Comparison of ENCODE assay signal across 20 mouse cellular contexts in genomic region chr12:117664644-117665043, GRCm38 (mm10).
DNase-seq lines count a peak whose midpoint lies in the region; ATAC-seq and TF ChIP-seq lines count a peak whose summit lies in the region.
"Had no signal": no experiment of that assay in that cellular context is flagged by ENCODE, and none has a peak within 500 bp of the region (broad histone marks: within the 10 kb centered on the region; RNA-seq: fewer than 3 reads in every experiment).

No protein-coding gene starts in this region.

- no peak overlapping the region for H3K9ac ChIP-seq in kidney, embryonic 16.5 days (replicated peaks; ENCODE audit: low read length)
- H3K9ac ChIP-seq: embryonic facial prominence, embryonic 12.5 days; hindbrain, embryonic 12.5 days; liver, embryonic 12.5 days; stomach, embryonic 15.5 days had no signal

- H3K27ac ChIP-seq in gastrocnemius, adult 2 months: peak overlapping the region; percentile 74
- H3K27ac ChIP-seq in kidney, embryonic 16.5 days (ENCODE audit: low read length): 0 out of 2 replicates have a peak overlapping the region, but pooled peaks have one; percentile 38
- H3K27ac ChIP-seq in brown adipose tissue, adult 24 weeks (replicated peaks; ENCODE audit: low read depth, low read length): peak overlapping the region; percentile 87
- H3K27ac ChIP-seq: embryonic facial prominence, embryonic 12.5 days; heart, embryonic 10.5 days; hindbrain, embryonic 12.5 days; liver, embryonic 12.5 days; stomach, embryonic 15.5 days had no signal

- H3K9me3 ChIP-seq in kidney, embryonic 16.5 days (ENCODE audit: low read length): no peaks in the 10 kb centered on the region
- H3K9me3 ChIP-seq: embryonic facial prominence, embryonic 12.5 days; heart, embryonic 10.5 days; hindbrain, embryonic 12.5 days; liver, embryonic 12.5 days; stomach, embryonic 15.5 days had no signal

- no peak overlapping the region for H3K4me2 ChIP-seq in kidney, embryonic 16.5 days (replicated peaks; ENCODE audit: low read depth, low read length)
- H3K4me2 ChIP-seq: embryonic facial prominence, embryonic 12.5 days; hindbrain, embryonic 12.5 days; liver, embryonic 12.5 days; stomach, embryonic 15.5 days had no signal

- intact Hi-C loops in gastrocnemius, adult 2 months (cut with DNase I): loop anchor here (5.0 kb wide), 1 partner anchor 98 kb away; no protein-coding TSS in a partner anchor

- no peak overlapping the region for H3K4me3 ChIP-seq in gastrocnemius, adult 2 months
- H3K4me3 ChIP-seq in kidney, embryonic 16.5 days (ENCODE audit: low read length): no peak overlapping the region
- H3K4me3 ChIP-seq in brown adipose tissue, adult 24 weeks (ENCODE audit: insufficient read depth, low read depth, low read length): no peak overlapping the region
- H3K4me3 ChIP-seq: embryonic facial prominence, embryonic 12.5 days; heart, embryonic 10.5 days; hindbrain, embryonic 12.5 days; liver, embryonic 12.5 days; stomach, embryonic 15.5 days had no signal

- H3K4me1 ChIP-seq in kidney, embryonic 16.5 days (ENCODE audit: insufficient read depth, low read length): peaks cover 9% of the 10 kb centered on the region
- peaks cover 27% of the 10 kb centered on the region; the same call in 1 of the 2 replicates for H3K4me1 ChIP-seq in brown adipose tissue, adult 24 weeks (ENCODE audit: control insufficient read depth, insufficient read depth, insufficient read length, low read length)
- H3K4me1 ChIP-seq: embryonic facial prominence, embryonic 12.5 days; liver, embryonic 12.5 days; stomach, embryonic 15.5 days had no signal

- no peaks in the 10 kb centered on the region for H3K27me3 ChIP-seq in kidney, embryonic 16.5 days (ENCODE audit: insufficient read depth, low read length)
- H3K27me3 ChIP-seq: embryonic facial prominence, embryonic 12.5 days; liver, embryonic 12.5 days; stomach, embryonic 15.5 days had no signal

- no peak for ATAC-seq in kidney, embryonic 16.5 days (ENCODE audit: low FRiP score, low TSS enrichment)
- ATAC-seq: inflammation-experienced regulatory T-cells, adult 6 months; liver, embryonic 12.5 days; midbrain, embryonic 16.5 days had no signal

- 46% methylated on average over 5 of the region's 5 CpGs for WGBS in kidney, embryonic 16.5 days

- no peaks in the 10 kb centered on the region for H3K36me3 ChIP-seq in kidney, embryonic 16.5 days (ENCODE audit: insufficient read depth, low read length)
- H3K36me3 ChIP-seq: embryonic facial prominence, embryonic 12.5 days; heart, embryonic 10.5 days; hindbrain, embryonic 12.5 days; liver, embryonic 12.5 days; stomach, embryonic 15.5 days had no signal

- TF ChIP-seq CTCF in gastrocnemius, adult 2 months (IDR thresholded peaks at IDR 0.05): no peak

- no peak for DNase-seq in gastrocnemius, adult 2 months
- DNase-seq in gastrocnemius, adult 8-10 months (ENCODE audit: low spot score in 2 of 2): no peak
- DNase-seq in kidney, postnatal 10 days: no peak
- DNase-seq in brain, adult 2 months (ENCODE audit: low read depth, low spot score): peak; percentile 72
- DNase-seq in spleen, adult 18-20 months: no peak
- DNase-seq: adrenal gland, postnatal 10 days; cerebellum, adult 9-10 months; kidney, adult 9 months; left cerebral cortex, postnatal 4 days; lung, postnatal 10 days; thymus, adult 2 months had no signal
